Mouse (Mus musculus): ENCODE measurements around the gene Gan.

Gene Gan

DNA sequence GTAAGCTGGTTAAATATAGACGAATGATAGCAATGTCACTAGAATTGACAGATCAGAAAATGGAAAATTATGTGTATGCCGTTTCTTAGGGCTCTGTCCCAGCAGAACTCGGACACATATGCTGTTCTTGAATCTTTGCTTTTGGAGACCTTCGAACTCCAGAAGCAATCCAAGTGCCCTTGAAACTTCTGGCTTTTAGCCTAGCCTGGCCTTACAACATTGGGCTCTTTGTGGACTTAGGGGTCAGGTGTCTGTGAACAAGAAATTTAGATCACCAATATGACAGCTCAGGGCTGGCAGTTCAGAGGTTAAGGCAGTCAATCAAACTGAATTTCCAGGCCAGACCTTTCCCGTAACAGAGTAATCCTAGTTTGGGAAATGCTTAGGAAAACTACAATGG, 1.1 kb downstream of the Gan start:
- DNase-seq: no peak

DNA sequence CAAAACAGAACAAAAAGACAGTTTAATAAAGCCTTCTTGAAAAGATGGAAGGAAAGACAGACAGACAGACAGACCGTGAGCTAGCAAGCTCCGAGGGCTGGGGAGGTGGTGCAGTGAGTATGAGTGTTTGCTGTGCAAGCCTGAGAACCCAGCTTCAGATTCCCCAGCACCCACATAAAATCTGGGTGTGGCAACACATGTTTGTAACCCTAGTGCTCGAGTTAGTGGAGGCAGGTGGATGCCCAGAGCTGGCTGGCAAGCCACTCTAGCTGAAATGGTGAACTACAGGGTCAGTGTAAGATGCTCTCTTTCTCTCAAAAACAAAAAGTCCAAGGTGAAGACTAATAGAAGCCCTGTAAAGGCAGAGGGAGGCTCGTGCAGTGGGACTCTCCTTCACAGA, 7.0 kb downstream of the Gan start:
- no peak for DNase-seq

DNA sequence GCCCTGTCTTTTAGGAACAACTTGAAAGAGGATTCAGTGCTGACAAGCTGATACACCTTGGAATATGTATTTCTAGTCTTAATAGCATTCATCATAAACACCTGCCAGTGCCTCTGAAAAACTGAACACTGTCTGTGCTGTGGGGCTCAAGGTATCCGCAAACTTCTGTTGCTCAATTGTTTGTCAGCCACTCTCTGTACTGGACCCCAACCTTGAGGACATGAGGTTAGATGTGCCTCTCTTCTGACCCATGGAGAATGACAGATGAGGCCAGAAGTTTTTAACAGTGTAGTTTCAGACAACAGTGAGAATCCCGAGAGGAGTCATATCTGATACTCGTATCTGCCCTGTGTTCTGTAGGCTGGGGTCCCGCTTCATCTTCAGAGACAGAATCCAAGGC, 7.6 kb downstream of the Gan start:
- no peak for DNase-seq

DNA sequence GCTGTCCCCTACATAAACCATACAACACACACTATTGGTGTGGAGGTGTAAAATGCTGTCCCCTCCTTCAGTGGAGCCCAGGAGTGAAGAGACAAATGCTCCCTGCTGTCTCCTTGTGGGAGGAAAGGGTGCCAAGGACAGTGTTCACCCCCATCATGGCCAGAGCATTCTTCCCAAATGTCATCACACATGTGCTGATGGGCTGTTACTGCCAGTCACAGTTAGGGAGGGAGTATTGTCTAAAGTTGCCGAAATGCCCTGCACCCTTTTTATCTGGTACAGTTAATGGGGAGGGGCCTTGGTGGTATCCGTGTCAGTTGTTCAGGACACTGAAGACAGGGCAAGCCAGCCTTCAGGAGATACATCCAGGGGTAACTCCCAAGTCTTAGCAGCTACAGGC, 8.6 kb downstream of the Gan start:
- no peak for DNase-seq

DNA sequence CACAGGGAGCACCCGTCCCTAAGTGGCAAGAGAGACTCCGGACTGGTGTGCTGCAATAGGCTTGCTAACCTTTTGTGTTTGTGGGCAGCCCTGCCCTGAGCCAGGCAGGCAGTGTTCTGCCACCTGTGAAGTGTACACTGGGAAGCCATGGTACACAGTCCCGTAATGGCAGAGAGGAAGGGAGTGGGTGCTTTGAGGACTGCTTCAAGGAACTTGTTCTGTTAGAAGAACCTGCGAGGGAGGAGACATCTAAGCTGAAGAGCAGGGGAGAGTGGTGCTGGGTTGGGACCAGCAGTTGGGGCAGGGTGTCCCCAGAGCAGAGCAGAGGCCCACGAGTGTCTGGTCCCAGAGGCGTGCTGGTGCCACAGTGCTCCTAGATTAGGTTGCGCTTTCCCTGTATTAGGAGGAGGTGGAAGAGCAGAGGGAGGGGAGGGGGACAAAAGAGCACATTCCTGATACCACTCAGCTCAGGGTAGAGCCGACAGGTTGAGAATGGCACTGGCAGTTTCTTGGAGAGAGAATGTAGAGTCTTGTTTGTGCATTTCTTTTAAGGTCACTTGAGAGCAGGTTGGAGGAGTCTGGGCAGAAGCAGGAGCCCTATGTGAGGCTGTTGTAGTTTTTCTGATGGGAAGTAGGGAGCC, 9.4 kb downstream of the Gan start:
- DNase-seq: no peak

DNA sequence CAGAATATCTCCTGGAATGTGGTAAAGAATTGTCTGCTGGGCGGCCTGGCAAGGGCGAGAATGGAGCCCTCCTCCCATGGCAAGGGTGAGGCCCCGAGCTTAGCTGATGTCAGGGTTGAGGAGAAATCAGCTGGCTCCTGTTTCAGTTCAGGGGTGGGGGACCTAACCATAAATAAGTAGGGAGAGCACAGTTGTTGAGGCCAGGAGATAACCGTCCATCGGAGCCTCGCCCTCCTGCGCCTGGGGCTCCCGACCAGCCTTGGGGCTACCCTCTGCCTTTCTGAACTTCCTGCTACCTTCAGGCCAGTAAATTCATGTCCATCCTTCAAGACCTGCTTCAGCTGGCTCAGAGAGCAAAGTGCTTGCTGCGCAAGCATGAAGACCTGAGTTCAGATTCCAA, 10.4 kb downstream of the Gan start:
- DNase-seq: no peak

DNA sequence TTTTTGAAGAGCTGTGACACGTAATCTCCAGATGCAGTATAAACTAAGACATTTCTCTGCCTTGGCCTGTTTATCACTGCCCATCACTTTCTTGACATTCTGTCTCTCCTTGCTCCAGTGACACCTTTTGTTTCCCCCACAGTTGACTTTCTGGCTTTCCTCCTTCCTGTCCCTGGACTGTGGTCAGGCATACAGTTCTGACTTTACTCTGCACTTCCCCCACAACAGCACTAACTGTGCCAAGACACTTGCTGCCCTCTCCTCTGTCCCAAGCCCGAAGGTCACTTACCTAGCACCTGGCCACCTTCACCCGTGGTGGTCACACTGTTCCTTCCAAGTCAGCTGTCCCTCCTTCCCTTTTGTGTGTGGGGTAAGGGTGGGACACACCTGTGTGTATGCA, 13.9 kb downstream of the Gan start:
- DNase-seq: no peak

DNA sequence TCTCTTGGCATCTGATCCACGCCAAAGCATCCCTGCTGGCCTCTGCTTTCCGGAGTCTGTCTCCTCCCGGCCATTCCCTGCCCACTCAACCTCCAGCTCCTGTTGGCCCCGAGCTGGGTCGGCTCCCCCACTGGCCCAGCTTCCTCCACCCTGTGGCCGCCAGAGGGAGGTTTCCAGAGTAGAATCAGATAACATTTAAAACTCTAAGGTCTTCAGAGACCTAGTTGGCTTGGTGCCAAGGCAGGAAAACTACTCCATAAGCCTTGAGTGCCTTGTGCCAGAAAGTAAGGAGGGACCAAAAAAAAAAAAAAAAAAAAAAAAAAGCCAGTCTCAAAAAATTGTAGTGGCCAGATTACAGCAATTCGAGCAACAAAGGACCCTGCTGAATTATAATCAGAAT, 15.0 kb downstream of the Gan start:
- no peak for DNase-seq

DNA sequence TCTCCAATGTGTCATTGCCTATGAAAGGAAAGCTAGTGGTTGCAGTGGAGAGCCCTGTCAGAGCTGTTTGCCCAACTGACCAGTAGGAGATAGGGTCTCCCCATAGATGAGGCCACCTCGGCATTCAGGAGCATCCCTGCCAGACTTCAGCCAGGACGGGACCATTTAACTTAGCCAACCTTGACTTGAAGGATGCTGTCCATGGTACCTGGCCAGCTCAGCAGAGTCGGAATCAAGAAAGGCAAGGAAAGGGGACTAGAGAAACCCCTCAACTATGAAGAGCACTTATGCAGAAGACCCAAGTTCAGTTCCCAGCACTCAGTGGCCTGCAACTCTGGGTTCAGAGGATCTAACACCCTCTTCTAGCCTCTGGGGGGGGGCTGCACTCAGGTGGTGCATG, 15.8 kb downstream of the Gan start:
- DNase-seq: no peak

DNA sequence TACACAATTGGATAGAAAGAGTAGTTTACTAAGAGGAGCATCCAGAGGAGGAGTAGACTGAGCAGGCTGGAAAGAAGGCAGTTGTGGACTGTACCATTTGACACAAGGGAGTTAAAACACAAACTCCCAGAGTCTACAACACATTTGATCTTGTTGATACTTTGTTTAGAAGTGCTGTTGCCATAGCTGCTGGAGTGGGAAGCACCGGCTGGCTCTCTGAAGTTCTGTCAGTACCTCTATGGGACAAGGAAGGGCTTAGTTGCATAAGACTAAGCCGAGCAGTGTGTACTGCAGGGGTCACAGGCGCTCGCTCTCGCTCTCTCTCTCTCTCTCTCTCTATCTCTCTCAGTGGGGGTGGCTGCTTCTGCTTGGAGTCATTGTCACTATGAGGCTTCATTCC, 16.6 kb downstream of the Gan start:
- no peak for DNase-seq

DNA sequence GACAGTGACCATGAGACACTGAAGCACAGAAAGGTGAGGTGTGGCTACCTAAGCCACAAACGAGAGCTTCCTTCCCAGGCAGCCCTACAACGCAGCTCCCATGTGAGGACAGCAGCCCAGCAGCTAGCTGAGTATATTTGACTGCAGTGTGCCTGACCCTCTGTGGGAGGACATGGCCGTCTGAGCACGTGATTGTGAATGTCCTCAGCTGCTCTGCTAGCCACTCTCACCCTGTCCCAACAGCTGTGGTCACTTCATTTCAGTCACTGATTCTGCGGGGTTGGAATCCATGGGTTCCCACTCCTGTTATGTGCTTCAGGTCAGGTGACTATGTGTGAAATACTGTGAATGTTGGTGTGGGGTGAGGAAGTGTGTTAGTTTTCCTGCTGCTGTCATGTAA, 18.4 kb downstream of the Gan start:
- no peak for DNase-seq

DNA sequence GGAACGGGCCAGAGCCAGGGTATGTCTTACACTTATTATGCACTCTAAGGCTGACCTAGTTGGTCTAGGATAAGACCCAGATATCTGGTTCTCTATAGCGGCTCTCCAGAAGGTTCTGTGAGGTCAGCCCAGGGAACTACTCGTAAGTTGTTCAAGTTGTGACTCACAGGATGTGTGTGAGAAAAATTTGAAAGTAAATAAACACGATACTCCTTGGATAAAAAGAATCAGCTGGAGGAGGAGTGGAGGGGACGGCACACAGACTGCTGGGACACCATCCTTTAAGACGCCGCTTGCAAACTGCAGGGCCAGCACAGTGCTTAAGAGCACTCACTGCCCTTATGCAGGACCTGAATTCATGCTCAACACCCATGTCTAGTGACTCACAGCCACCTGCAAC, 19.3 kb downstream of the Gan start:
- DNase-seq: no peak

DNA sequence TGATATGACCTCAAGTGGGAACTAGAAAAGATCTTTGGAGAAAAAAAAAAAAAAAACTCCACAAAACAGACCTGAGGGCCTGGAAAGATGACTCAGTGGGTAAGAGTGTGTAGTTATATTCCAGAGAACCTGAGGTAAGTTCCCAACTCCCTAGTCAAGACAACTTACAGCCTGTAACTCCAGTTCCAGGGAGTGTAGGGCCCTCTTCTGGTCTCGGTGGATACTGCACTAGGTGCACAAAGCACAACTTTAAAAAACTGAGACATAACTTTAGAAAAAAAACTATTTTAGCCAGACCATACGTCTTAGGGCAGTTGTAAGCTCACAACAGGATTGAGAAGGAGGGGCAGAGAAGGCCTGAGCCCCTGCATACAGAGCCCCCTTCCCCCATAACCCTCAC, 20.1 kb downstream of the Gan start:
- no peak for DNase-seq

DNA sequence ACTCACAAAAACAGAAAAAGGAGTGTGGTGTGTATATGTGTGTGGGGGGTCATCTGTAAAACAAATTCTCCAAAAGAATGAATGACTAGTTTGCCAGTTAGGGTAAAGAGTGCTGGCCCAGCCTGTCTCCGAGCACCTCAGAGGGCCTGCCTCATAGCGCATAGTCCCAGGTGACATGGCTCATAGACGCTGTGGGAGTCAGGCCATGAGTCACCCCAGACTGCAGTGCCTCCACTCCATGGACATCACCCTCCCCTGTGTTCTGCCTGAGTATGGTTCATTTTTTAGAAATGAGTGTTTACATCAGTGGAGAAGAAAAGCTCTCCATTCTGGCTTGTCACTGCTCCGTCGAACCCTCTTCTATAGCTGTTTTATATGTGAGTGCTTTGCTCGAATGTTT, 20.7 kb downstream of the Gan start:
- no peak for DNase-seq

DNA sequence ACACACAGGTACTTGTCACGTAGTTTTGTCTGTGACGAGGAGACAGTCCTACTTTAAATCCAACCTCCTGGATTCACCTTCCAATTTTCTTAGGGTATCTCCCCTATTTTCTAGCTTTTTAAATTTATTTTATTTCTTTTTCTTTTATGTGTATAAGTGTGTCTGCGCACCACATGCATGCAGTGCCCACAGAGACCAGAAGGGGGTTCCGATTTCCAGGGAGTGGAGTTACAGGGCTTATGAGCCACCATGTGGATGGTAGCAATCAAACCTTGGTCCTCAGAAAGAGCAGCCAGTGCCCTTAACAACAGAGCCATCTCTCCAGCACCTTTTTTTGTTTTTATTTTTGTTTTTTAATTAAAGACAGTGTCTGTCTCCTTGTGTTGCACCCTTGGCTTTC, 24.8 kb downstream of the Gan start:
- no peak for DNase-seq

DNA sequence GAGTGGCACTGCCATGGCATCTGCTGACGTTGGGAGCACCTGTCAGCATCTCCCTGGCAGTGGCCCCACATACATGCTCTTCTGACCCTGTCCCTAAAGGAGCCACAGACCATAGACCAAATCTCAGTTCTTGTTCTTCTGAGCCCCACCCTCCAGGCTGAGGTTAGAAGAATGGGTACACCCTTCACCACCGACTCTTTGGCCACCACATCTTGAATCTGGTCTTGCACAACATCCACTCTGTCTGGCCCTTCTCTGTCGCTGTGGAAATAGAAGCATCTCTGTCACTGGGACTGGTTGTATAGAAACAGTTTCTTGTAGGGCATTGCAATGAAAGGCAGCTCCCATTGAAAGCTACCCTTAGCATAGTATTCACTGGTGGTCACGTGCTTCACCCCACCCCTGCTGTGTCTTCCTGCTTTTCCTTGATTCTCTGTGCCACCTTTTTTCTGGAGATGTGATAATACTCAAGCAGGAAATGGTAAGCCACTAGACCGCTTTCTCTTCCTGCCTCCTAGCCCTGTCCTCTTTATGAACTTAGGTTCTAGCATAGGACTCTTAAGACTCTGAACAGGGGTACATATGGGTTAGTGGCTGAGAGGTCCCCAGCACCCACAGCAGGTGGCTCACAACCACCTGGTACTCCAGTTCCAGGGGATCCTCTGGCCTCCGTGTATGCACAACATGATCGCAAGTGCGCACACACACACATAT, 25.9 kb downstream of the Gan start:
- DNase-seq: no peak

DNA sequence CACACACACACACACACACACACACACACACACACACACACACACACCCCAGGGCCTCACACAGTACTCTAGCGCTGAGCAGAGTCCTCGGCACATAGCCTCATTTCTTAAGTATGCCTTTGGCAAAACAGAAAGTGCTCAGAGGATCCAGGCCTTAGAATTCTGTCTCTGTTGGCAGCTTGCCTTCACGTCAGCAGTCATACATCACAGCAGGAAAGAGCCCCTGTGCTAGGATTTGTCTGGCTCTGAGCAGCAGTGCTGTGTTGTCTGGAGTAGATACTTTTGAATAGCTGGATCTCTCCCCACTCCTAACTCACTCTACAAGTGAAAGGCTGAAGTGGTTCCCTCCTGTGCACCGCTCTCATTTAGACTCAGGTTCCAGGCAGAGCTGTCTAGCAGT, 36.4 kb downstream of the Gan start:
- DNase-seq: no peak

DNA sequence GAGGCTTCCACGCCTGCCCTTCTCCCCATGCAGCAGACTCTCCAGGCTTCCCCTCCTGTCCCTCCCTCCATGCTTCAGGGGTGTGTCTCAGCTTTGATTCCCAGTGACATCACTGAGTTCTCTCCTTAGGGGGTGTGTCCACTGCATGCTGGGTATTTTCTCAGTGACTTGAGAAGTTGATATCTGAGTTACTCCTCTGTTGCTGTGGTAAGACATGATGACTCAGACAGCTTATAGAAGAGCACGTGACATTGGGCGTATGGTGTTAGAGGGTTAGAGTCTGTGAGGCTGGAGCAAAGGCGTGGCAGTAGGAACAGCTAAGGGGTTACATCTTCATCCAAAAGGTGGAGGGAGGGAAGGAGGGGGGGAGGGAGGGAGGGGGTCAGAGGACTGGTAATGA, 38.7 kb downstream of the Gan start:
- no peak for DNase-seq

DNA sequence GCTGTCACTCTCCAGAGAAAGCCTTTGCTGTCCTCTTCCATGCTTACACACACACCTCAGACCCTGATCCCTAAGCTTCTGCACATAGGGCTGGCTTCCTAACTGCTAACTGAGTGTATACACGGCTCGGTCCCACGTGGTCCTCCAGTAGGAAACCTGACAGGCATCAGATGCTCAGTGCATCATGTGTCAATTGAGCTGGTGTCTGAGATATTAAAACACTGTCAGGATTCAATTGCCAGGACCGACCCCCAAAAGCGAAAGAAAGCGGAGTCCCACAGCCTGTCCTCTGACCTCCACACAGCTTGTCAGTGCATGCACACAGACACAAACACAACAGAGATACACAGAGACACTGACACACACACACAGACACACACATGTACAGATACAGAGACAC, 39.6 kb downstream of the Gan start:
- DNase-seq: no peak

DNA sequence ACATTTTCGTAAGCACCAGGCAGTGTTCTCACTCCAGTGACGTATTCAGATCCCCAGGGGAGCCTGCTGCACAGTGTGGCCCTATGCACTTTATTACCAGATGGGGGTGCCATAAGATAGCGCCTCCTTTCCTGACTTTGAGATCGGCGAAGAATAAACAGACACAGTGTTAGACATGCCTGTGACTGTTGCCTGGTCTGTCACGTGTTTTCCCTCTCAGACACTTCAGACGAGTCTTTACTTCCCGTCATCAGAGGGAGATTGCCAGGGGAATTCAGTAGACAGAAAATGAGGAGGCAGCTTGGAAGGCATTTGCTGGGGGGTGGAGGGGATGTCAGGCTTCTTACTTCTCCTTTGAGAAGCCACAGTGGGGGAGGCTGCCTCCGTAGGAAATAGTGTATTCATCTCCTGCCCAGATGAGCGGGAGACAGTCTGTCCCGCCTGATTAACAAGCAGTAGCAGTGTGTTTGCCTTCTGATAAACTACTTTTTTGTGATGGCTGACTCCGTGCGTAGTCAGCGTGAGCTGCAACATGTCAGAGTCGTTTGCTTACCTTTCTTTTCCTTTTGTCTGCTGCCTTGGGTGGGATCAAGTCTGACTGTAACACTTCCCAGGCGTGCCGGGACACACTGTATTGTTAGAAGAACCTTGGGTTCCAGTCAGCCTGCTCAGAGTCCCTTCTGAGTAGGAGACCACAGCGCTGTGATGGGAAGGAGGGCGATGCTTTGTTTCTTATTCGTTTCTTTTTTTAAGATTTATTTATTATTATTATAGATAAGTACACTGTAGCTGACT, 40.4 kb downstream of the Gan start:
- peak; percentile 58 to 66 for DNase-seq

DNA sequence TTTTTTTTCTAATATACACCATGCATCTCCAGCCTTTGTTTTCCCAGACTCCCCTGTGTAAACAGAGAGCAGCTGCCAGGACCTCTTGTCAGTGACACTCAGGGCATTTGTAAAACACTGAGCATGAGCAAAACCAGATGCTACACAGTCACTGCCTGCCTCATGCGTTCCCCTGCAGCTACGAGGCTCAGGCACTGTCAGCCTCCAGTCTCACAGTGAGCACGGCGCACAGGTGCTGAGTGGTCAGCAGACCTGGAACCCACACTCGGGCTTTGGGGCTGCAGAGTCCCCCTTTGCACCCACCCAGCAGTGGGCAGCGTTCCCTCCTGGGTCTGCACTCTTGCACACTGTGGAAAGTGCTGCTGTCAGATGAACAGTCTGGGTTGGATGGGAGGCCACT, 41.7 kb downstream of the Gan start:
- DNase-seq: no peak

DNA sequence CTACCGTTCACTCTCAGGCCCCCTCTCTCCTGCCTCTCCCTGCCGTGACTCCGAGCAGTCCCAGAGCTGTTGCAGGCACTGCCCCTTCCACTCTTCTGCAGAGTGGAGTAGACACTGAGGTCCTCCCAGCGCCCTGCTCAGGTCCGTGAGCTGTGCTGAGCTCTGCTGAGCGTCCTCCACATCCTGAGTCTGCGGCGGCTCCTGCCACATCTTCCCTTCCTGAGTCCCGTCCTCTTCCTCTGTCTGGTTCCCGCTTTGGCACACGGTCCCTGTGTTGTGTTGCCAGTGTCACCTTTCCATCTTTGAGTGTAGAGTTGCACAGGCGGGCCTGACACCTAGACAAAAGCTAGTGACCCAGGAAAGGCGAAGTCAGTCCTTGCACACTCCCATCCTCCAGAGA, 42.4 kb downstream of the Gan start:
- no peak for DNase-seq

DNA sequence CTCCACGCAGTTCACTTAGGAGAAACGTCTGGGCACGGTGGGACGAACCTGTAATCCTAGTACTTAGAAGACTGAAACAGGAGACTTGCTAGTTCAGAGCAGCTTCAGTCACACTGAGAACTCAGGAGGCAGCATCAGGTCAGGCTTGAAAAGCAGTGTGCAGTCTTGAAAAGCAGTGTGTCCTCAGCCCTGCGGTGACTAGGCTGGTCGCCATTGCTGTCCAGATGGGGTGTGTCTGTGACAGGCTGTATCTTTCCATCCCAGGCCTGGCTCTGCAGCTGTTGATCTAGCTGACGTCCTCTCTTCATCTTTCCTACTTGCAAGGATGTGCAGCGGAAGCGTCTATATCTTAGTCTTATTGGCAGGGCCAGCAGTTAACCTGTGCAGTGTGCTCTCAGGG, 42.9 kb downstream of the Gan start:
- no peak for DNase-seq

Data from spleen, adult 18-20 months (tissue).